ENCODE assay signal across 8 mouse cellular contexts in the genomic region with DNA sequence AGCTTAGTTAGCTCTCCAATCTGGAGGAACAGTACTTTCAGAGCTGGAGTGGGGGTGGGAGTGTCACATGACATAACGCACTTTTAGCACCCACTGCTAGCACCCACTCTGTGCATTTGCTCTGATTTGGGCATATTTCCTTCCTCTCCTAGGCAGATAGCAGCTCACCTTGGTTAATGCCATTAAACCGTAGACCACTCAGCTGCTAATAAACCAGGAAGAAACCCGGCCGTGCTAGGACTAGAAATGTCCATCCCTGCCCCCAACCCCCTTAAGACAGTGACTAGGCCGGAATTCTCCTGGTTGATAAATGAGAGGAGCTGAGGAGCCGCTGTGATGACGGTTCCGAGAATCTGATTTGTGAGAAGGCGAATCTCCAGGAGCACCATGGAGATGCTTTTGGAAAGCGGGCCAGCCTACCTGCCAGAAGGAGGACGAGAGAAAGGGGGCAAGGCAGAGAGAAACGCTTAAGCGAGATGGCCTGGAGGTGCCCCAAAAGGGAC. TPM values are rescaled to one million over a fixed set of nuclear protein-coding genes. Genes with fewer than 3 reads are reported as not detected.
DNase-seq lines count a peak whose midpoint lies in the region; ATAC-seq lines count a peak whose summit lies in the region.

A gene (plus strand): TSS at position 70 of the 503 bp plus-strand sequence.

- peak within 1 kb of the TSS; percentile 58 for H3K9ac ChIP-seq in heart, embryonic 14.5 days (ENCODE audit: low read length)
- peak within 1 kb of the TSS; percentile 95 for H3K9ac ChIP-seq in hindbrain, embryonic 11.5 days (ENCODE audit: low read depth, low read length)

- no peak within 1 kb of the TSS for H3K27ac ChIP-seq in heart, embryonic 14.5 days (replicated peaks in 1 of 2; ENCODE audit: control insufficient read depth in 1 of 2, insufficient read depth in 1 of 2, low read depth in 2 of 2, low read length in 2 of 2)
- peak within 1 kb of the TSS; percentile 94 for H3K27ac ChIP-seq in hindbrain, embryonic 11.5 days (ENCODE audit: low read depth, low read length)

- peaks cover 77% of the 10 kb centered on the region for H3K27me3 ChIP-seq in heart, embryonic 14.5 days (ENCODE audit: control insufficient read depth, insufficient read depth, low read length)
- H3K27me3 ChIP-seq in hindbrain, embryonic 11.5 days (ENCODE audit: control insufficient read depth, insufficient read depth, low read length) = peaks cover 2% of the 10 kb centered on the region; the same call in 1 of the 2 replicates

- DNase-seq in heart, postnatal 36 days = no peak
- DNase-seq in cerebellum, postnatal 14 days = peak; percentile 75 to 78
- peak; percentile 65 for DNase-seq in hindbrain, embryonic 11.5 days (ENCODE audit: low spot score)
- no peak for DNase-seq in left cerebral cortex, postnatal 4 days
- peak; percentile 86 to 93 for DNase-seq in right cerebral cortex, postnatal 10 days (ENCODE audit: low spot score in 2 of 2)
- no peak for DNase-seq in ovary, postnatal 14 days (ENCODE audit: low spot score)

- intact Hi-C loops in heart, postnatal 36 days (cut with DNase I) = no loop called here
- intact Hi-C loops in left cerebral cortex, postnatal 4 days (cut with DNase I) = loop anchor here (5.0 kb wide), 1 partner anchor 64 kb away; no protein-coding TSS in a partner anchor

- H3K36me3 ChIP-seq in heart, embryonic 14.5 days (ENCODE audit: control insufficient read depth, insufficient read depth, low read length) = no peaks in the 10 kb centered on the region
- H3K36me3 ChIP-seq in hindbrain, embryonic 11.5 days (ENCODE audit: control insufficient read depth, insufficient read depth, low read length) = no peaks in the 10 kb centered on the region

- peak within 1 kb of the TSS; percentile 96 for H3K4me2 ChIP-seq in heart, embryonic 14.5 days (ENCODE audit: low read length)
- H3K4me2 ChIP-seq in hindbrain, embryonic 11.5 days (replicated peaks; ENCODE audit: low read depth, low read length) = peak within 1 kb of the TSS; percentile 91

- H3K4me3 ChIP-seq in heart, embryonic 14.5 days (ENCODE audit: control insufficient read depth in 1 of 2, insufficient read depth in 1 of 2, low read depth in 1 of 2, low read length in 2 of 2) = peak within 1 kb of the TSS; percentile 49 to 54
- peak within 1 kb of the TSS; percentile 84 for H3K4me3 ChIP-seq in hindbrain, embryonic 11.5 days (ENCODE audit: low read depth, low read length)

- peaks cover 5 to 7% of the 10 kb centered on the region in 2 experiments; a peak in 3 of 4 replicates for H3K4me1 ChIP-seq in heart, embryonic 14.5 days (ENCODE audit: control insufficient read depth in 2 of 2, insufficient read depth in 2 of 2, low read length in 2 of 2)
- H3K4me1 ChIP-seq in hindbrain, embryonic 11.5 days (replicated peaks; ENCODE audit: control insufficient read depth, insufficient read depth, low read length) = no peaks in the 10 kb centered on the region; the same call in 1 of the 2 replicates

- 13% methylated on average over 13 of the region's 13 CpGs for WGBS in heart, embryonic 14.5 days
- WGBS in hindbrain, embryonic 11.5 days = 8% methylated on average over 13 of the region's 13 CpGs

- ATAC-seq in heart, embryonic 14.5 days (ENCODE audit: insufficient number of reproducible peaks, insufficient read depth, low FRiP score, low read depth) = no peak
- ATAC-seq in hindbrain, embryonic 11.5 days (ENCODE audit: low FRiP score) = peak; percentile 44
- ATAC-seq in activated CD4-positive, CD25-positive, alpha-beta regulatory T cell, adult 4 months = no peak

- H3K9me3 ChIP-seq in heart, embryonic 14.5 days (ENCODE audit: control insufficient read depth, low read length) = no peaks in the 10 kb centered on the region
- no peaks in the 10 kb centered on the region for H3K9me3 ChIP-seq in hindbrain, embryonic 11.5 days (ENCODE audit: control insufficient read depth, low read length)

RNA-seq across cellular contexts. Expression of the gene that starts here (rescaled TPM):
- 0.24 and 0.27 TPM in 2 replicates for polyA plus RNA-seq in heart, embryonic 14.5 days (2014; fragmentation: Nextera tagmentation; extraction: Ambion mirVana)
- under 1 TPM; 0.19 to 0.22 TPM for total RNA-seq in heart, postnatal 36 days (2021)
- 17.4 and 18.7 TPM in 2 replicates for polyA plus RNA-seq in hindbrain, embryonic 11.5 days (2014; fragmentation: Nextera tagmentation; extraction: Ambion mirVana)
- 100 to 1,000 TPM; 319 to 320 TPM for total RNA-seq in left cerebral cortex, postnatal 4 days (2021)
- polyA plus RNA-seq in activated CD4-positive, CD25-positive, alpha-beta regulatory T cell, adult 4 months (2017; shearing (Covaris generic)) = under 1 TPM; 0.11 to 0.17 TPM

Comparison
In these comparisons a context has a peak if more than half of its experiments do, and no peak if none do; other contexts are left out.
1. RNA of the gene that starts here (total RNA-seq): 319 to 320 TPM in left cerebral cortex, postnatal 4 days; 0.19 to 0.22 TPM in heart, postnatal 36 days; every median in the first group is over 100 times any median in the second.
2. RNA of the gene that starts here (polyA plus RNA-seq): 17.4 to 18.7 TPM in hindbrain, embryonic 11.5 days; 0.24 to 0.27 TPM in heart, embryonic 14.5 days and 0.11 to 0.17 TPM in activated CD4-positive, CD25-positive, alpha-beta regulatory T cell, adult 4 months; every median in the first group is over 10 times any median in the second.
3. DNase-seq: peak in cerebellum, postnatal 14 days (2 of 2), hindbrain, embryonic 11.5 days (single experiment) and right cerebral cortex, postnatal 10 days (2 of 2); none in heart, postnatal 36 days (0 of 2), left cerebral cortex, postnatal 4 days (single experiment) and ovary, postnatal 14 days (single experiment).